Mouse (Mus musculus) limb, embryonic 14.5 days (tissue): Measurements from ENCODE around the gene Fcgr1. TPM values are rescaled to one million over a fixed set of nuclear protein-coding genes. Genes with fewer than 3 reads are reported as not detected.
"Not testable (repeated sequence)": the region's sequence is repeated elsewhere in the genome, so short reads cannot be mapped to it uniquely, and the experiment has no call there.

Experiments
- ATAC-seq: fragments of 200-750 bp; cut with Nextera tagmentation; 2 replicates; pipeline ENCODE4 v1.8.0; 2017; ENCODE audit warnings: low read depth, moderate number of reproducible peaks, moderate TSS enrichment; ENCODE audit not compliant: low FRiP score
- DNase-seq: peaks from one replicate; pipeline ENCODE4 v3.0.0-alpha.2; 2015; ENCODE audit warnings: low spot score
- H3K27ac ChIP-seq: fragments of 300-500 bp; sonication (generic); replicated peaks from 2 replicates; pipeline ENCODE4 v1.5.1; 2014; ENCODE audit warnings: low read depth, mild to moderate bottlenecking, low read length, moderate library complexity, mixed read lengths
- H3K27me3 ChIP-seq: fragments of 300-500 bp; sonication (generic); 2 replicates; pipeline ENCODE4 v1.6.1; 2014; ENCODE audit warnings: low read length, mixed read lengths; ENCODE audit not compliant: control insufficient read depth, insufficient read depth
- H3K36me3 ChIP-seq: fragments of 300-500 bp; sonication (generic); 2 replicates; pipeline ENCODE4 v1.6.1; 2014; ENCODE audit warnings: mild to moderate bottlenecking, low read length, moderate library complexity, mixed read lengths; ENCODE audit not compliant: control insufficient read depth, insufficient read depth
- H3K4me1 ChIP-seq: fragments of 300-500 bp; sonication (generic); 2 replicates; pipeline ENCODE4 v1.6.1; 2014; ENCODE audit warnings: antibody characterized with exemption, low read length, mixed read lengths; ENCODE audit not compliant: control insufficient read depth, insufficient read depth
- H3K4me2 ChIP-seq: fragments of 300-500 bp; sonication (generic); replicated peaks from 2 replicates; pipeline ENCODE4 v1.6.1; 2014; ENCODE audit warnings: low read depth, mild to moderate bottlenecking, low read length, moderate library complexity; ENCODE audit not compliant: severe bottlenecking
- H3K4me3 ChIP-seq: fragments of 300-500 bp; sonication (generic); replicated peaks from 2 replicates; pipeline ENCODE4 v1.5.1; 2014; ENCODE audit warnings: low read length
- H3K9ac ChIP-seq: fragments of 300-500 bp; sonication (generic); 2 replicates; pipeline ENCODE4 v1.6.1; 2014; ENCODE audit warnings: mild to moderate bottlenecking, low read depth, low read length, moderate library complexity; ENCODE audit not compliant: severe bottlenecking
- H3K9me3 ChIP-seq: fragments of 300-500 bp; sonication (generic); 2 replicates; pipeline ENCODE4 v1.6.1; 2016; ENCODE audit warnings: low read length; ENCODE audit not compliant: control insufficient read depth
- POLR2A ChIP-seq: fragments of 200-500 bp; IDR thresholded peaks from 2 replicates; pipeline ENCODE4 v1.8.0; 2012; ENCODE audit warnings: inconsistent platforms, mild to moderate bottlenecking, moderate library complexity, borderline replicate concordance; ENCODE audit not compliant: insufficient read depth, insufficient read length; ENCODE audit errors: extremely low read depth
- WGBS: fragments of 180-500 bp; shearing (Covaris S2); extraction: QIAGEN DNeasy Blood & Tissue Kit; methylation state at CpG from one replicate; pipeline ENCODE4 v1.1.7; 2014; 5-methylcytosine and 5-hydroxymethylcytosine counted together
- polyA plus RNA-seq, 2 experiments: library from polyadenylated mRNA; depleted of rRNA in 1 of 2; stranded (reverse) in 1 of 2; unstranded in 1 of 2; fragments of >200 nt; fragmentation: Nextera tagmentation in 1 of 2; extraction: Ambion mirVana in 1 of 2; gene quantifications; 2 replicates each; pipeline versions ENCODE4 v1.2.1 to v1.2.3; 2012 to 2014

Gene Fcgr1
- polyA plus RNA-seq, 2 experiments, result 3.1 to 3.3 TPM

- WGBS, result 58% methylated on average over 5 of the region's 5 CpGs
- ATAC-seq, result no peak
- H3K4me2 ChIP-seq, result no peak overlapping the region
- no peaks in the 10 kb centered on the region for H3K4me1 ChIP-seq
- no peak overlapping the region for H3K9ac ChIP-seq
- no peaks in the 10 kb centered on the region for H3K9me3 ChIP-seq
- H3K36me3 ChIP-seq, result no peaks in the 10 kb centered on the region
- H3K27me3 ChIP-seq, result no peaks in the 10 kb centered on the region
- no peak for DNase-seq
- no peak for TF ChIP-seq POLR2A
- no peak overlapping the region for H3K4me3 ChIP-seq
- H3K27ac ChIP-seq, result no peak overlapping the region
Measured at GRCm38 (mm10) chr3:96293368-96293767, 401 bp downstream of the Fcgr1 start.

GRCm38 (mm10) chr3:96292641-96293040 lies 1.1 kb downstream of the Fcgr1 start:
- no peak for ATAC-seq
- Histone ChIP-seq H3K36me3 (no peaks in the 10 kb centered on the region), H3K27ac (no peak overlapping the region), H3K9me3 (no peaks in the 10 kb centered on the region), H3K4me1 (no peaks in the 10 kb centered on the region), H3K9ac (no peak overlapping the region), H3K27me3 (no peaks in the 10 kb centered on the region), H3K4me3 (no peak overlapping the region), H3K4me2 (no peak overlapping the region)
- DNase-seq, result no peak
- 40% methylated on average over 6 of the region's 6 CpGs for WGBS
- no peak for TF ChIP-seq POLR2A

- not testable (repeated sequence) for H3K4me1 ChIP-seq, H3K4me3 ChIP-seq, H3K27me3 ChIP-seq, H3K36me3 ChIP-seq, H3K9ac ChIP-seq, DNase-seq, H3K9me3 ChIP-seq, ATAC-seq, H3K27ac ChIP-seq, H3K4me2 ChIP-seq
- 92% methylated on average over 3 of the region's 3 CpGs for WGBS
Measured at GRCm38 (mm10) chr3:96290727-96291126, 3.0 kb downstream of the Fcgr1 start.

- WGBS, result 71% methylated on average over 3 of the region's 3 CpGs
- no peak for ATAC-seq
- H3K4me1 ChIP-seq, result no peaks in the 10 kb centered on the region
- no peak for TF ChIP-seq POLR2A
- no peaks in the 10 kb centered on the region for H3K36me3 ChIP-seq
- no peak for DNase-seq
- H3K4me3 ChIP-seq, result no peak overlapping the region
- no peak overlapping the region for H3K27ac ChIP-seq
- no peaks in the 10 kb centered on the region for H3K9me3 ChIP-seq
- no peaks in the 10 kb centered on the region for H3K27me3 ChIP-seq
- H3K4me2 ChIP-seq, result no peak overlapping the region
- no peak overlapping the region for H3K9ac ChIP-seq
Measured at GRCm38 (mm10) chr3:96289201-96289600, 4.6 kb downstream of the Fcgr1 start.

- 92% methylated on average over 11 of the region's 11 CpGs for WGBS
Measured at GRCm38 (mm10) chr3:96287334-96287733, 6.4 kb downstream of the Fcgr1 start.

GRCm38 (mm10) chr3:96284457-96284856 lies 9.3 kb downstream of the Fcgr1 start:
- DNase-seq, result peak; percentile 70
- H3K9ac ChIP-seq, result no peak overlapping the region
- no peak for ATAC-seq
- no peak for TF ChIP-seq POLR2A
- WGBS, result 19% methylated on average over 4 of the region's 4 CpGs
- no peaks in the 10 kb centered on the region for H3K36me3 ChIP-seq
- no peaks in the 10 kb centered on the region for H3K9me3 ChIP-seq
- no peak overlapping the region for H3K4me3 ChIP-seq
- H3K27me3 ChIP-seq, result no peaks in the 10 kb centered on the region
- no peak overlapping the region for H3K27ac ChIP-seq
- no peak overlapping the region for H3K4me2 ChIP-seq
- no peaks in the 10 kb centered on the region for H3K4me1 ChIP-seq

More at GRCm38 (mm10) chr3:96287334-96287733, 6.4 kb downstream of the Fcgr1 start:
- not testable (repeated sequence) for ATAC-seq, H3K36me3 ChIP-seq, H3K4me1 ChIP-seq, H3K4me2 ChIP-seq, H3K27me3 ChIP-seq, H3K9ac ChIP-seq, DNase-seq, H3K27ac ChIP-seq, H3K4me3 ChIP-seq, H3K9me3 ChIP-seq
